Mouse (Mus musculus) T-helper 1 cell (primary cell): ENCODE measurements around the gene B230104I21Rik.

Experiments used
- in situ Hi-C: fragments of 300-600 bp; cut with MboI, MseI; formaldehyde crosslinking; loops from one replicate; pipeline ENCODE4 v1.15.1; 2025; ENCODE audit warnings: high pct_unique_total_duplicates

The B230104I21Rik gene

DNA sequence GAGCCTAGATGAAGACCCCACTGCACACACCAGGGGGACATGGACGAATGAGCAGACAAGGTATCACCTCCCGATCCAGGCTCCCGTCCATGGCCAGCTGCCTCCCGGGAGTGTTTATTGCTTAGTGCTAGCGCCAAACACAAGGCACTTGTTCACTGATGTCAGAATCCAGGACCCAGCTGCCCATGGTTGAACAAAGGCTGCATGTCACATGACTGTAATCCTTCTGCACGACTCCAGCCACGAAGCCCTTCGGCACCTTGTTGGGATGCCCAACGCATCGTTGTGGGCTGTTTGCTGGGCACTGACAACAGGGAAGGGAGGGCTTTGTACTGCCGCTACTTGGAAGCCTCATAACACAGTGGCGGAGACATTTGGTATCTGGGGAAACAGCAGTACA lies at the start of gene B230104I21Rik:
Gene B230104I21Rik, plus strand, starts transcription at position 367 of the 400 bp plus-strand sequence.
- in situ Hi-C loops, result no loop called here

- in situ Hi-C loops, result no loop called here
These were observed 42.2 kb upstream of the B230104I21Rik start for GRCm38 (mm10) chr4:154293735-154294201.

- in situ Hi-C loops, result no loop called here
These were observed 41.6 kb upstream of the B230104I21Rik start for GRCm38 (mm10) chr4:154294262-154294731.

- in situ Hi-C loops, result no loop called here
These were observed 38.2 kb upstream of the B230104I21Rik start for GRCm38 (mm10) chr4:154297761-154298160.

DNA sequence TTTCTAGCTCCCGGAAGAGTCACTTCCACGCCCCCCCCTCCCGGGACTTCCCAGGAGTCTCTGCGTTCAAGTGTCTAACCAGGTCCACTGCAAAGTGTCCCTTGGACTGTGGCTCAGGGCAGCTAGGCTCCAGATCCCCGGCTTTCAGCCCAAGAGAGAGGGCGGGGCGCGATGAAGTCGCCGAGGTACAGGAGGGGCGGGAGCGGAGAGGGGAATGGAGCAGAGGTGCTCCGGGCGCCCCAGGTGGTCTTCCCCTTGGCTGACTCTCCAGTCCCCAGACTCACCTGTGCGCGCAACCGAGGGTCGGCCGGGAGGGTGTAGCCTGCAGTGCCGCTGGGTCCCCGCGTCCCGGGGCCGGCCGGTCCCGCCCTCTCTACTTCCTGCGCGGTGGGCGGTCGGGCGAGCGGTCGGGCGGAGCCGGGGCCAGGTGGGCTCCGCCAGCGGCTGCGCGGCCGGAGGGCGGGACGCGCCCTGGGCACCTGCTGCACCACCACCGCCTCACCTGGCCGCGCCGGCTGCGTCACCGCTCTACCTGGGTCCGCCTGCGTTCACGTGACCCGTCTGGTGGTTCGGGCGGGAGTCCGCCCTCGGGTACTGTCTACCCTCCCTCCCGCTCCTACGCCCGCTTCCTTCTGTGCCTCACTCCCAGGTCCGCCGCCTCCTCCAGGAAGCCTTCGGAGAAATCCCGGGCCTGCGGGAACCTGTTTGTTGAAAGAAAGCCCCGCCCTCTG lies 36.2 kb upstream of the B230104I21Rik start:
- in situ Hi-C loops, result no loop called here

DNA sequence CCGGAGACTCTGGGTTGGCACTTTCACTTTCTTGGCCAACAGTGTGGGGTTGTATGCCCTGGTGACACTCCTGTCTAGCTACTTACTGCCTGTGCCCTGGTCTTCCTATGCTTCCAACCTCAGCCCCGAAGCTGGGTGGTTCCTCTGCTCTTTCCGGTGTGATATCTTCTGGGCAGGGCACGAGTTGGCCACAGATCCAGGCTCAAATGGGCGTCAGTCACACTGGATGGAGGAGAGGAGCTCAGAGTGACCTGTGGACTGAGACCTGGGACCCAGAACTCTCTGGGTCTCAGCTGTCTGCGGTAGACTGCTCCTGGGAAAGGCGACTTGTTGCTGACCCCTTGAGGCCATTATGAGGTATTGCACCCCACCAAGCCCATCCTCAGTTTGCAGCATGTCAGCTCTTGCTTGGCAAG lies 34.5 kb upstream of the B230104I21Rik start, which contains the start of gene Arhgef16:
Gene Arhgef16, minus strand, starts transcription at position 211 of the 416 bp plus-strand sequence.
- in situ Hi-C loops, result no loop called here

DNA sequence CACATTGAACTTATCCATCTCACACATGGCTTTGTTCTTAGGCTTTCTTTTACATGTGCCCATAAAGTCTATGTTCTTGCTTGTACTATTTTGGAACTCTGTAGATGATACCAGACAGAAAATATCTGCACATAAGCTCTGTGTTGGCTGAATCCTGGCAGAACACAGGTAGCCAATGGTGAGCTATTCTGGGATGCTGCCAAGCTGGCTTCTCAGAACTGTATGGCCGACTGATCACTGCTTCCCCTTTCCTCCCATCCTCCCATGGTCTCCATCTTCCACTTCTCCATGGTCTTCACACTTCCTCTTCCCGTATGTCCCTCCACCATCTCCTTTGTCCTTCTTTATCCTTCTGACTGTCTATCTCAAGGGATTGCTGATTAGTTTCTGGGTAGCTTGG lies 26.8 kb upstream of the B230104I21Rik start:
- in situ Hi-C loops, result no loop called here

GRCm38 (mm10) chr4:154310576-154311262 lies 25.2 kb upstream of the B230104I21Rik start:
- in situ Hi-C loops, result no loop called here

GRCm38 (mm10) chr4:154312143-154312812 lies 23.6 kb upstream of the B230104I21Rik start:
- in situ Hi-C loops, result no loop called here

GRCm38 (mm10) chr4:154312935-154313621 lies 22.8 kb upstream of the B230104I21Rik start:
- in situ Hi-C loops, result no loop called here

- in situ Hi-C loops, result no loop called here
These were observed 22.3 kb upstream of the B230104I21Rik start for GRCm38 (mm10) chr4:154313622-154313967.

GRCm38 (mm10) chr4:154325410-154325809 lies 10.5 kb upstream of the B230104I21Rik start:
- in situ Hi-C loops, result no loop called here

- in situ Hi-C loops, result no loop called here
These were observed 7.5 kb upstream of the B230104I21Rik start for GRCm38 (mm10) chr4:154328431-154328830.

- in situ Hi-C loops, result no loop called here
These were observed 7.1 kb upstream of the B230104I21Rik start for GRCm38 (mm10) chr4:154328836-154329235.

GRCm38 (mm10) chr4:154330001-154330400 lies 5.9 kb upstream of the B230104I21Rik start:
- in situ Hi-C loops, result no loop called here

DNA sequence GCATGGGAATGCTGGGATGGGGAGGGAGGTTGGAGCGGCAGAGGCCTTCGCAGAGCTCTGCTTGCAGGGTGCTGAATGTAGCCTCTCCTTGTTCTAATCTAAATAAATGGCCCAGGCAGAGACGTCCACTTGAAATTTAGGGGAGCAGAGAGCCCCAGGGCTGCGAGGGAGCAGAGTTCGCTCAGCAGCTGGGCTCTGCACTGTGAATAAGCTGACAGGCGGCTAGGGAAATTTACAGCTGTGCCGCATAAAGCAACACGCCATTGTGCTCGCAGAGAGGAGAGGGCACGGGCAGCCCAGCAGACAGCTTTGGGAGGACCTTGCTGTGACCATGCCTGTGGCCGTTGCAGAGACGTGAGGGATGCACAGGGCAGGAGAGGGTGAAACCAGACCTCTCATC lies 4.7 kb upstream of the B230104I21Rik start:
- in situ Hi-C loops, result no loop called here

- in situ Hi-C loops, result no loop called here
These were observed 2.6 kb upstream of the B230104I21Rik start for GRCm38 (mm10) chr4:154333300-154333699.

- in situ Hi-C loops, result no loop called here
These were observed 1.1 kb upstream of the B230104I21Rik start for GRCm38 (mm10) chr4:154334699-154335402.

- in situ Hi-C loops, result no loop called here
These were observed 723 bp downstream of the B230104I21Rik start for GRCm38 (mm10) chr4:154336650-154337049.

GRCm38 (mm10) chr4:154346731-154347522 lies 11.0 kb downstream of the B230104I21Rik start:
- in situ Hi-C loops, result no loop called here
